Mouse (Mus musculus): ENCODE measurements around the gene Lrp5.

DNA sequence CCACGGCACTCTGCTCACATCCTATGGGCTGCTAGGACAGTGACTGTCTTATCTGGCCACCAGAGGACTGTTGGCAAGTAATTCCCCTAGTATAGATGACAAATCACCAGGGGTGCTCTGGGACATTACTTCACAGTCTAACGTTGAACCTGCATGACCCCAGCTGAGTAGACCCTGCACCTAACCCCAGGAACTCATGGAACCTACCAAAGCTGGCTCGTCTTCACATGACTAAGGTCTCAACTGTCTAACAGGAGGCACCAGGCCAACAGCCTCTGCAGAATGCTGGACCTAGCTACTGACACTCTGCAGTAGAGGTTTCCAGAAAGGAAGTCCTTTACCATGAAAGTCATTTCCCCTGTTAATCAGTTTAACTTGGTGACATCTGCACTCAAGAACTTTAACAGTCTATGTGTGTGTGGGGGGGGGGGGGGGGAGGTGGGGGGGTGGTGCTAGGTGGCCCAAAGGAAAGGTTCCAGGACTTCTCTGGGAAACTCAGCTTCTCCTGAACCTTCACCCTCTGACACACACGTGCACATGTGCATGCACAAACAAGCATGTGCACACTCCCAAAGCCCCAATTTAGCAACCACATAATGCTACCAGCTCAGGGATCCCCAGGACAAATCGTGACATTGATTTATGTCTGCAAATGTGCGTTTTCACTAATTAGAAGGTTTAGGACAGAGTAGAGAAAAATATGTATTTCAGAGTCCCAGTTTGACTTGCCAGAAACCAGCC is 19.0 kb downstream of the Lrp5 start:
- TF ChIP-seq GATA1 (IDR thresholded peaks at IDR 0.05; ENCODE audit: low read length) (no peak), TAL1 (IDR thresholded peaks at IDR 0.05; ENCODE audit: low read length) (no peak)
